Mouse (Mus musculus) embryo, embryonic 11.5 days (tissue): Measurements from ENCODE around the gene Eef1a2.

Experiments used
- DNase-seq: peaks from one replicate; pipeline ENCODE4 v3.0.0-alpha.2; 2012; ENCODE audit warnings: low read depth, low spot score

The Eef1a2 gene

GRCm38 (mm10) chr2:181133837-181134590 lies 22.8 kb downstream of the Eef1a2 start:
- DNase-seq: no peak

GRCm38 (mm10) chr2:181130245-181130644 lies 26.6 kb downstream of the Eef1a2 start:
- DNase-seq: no peak

- DNase-seq: no peak
These were observed 27.9 kb downstream of the Eef1a2 start for GRCm38 (mm10) chr2:181128963-181129362.

- no peak for DNase-seq
These were observed 29.0 kb downstream of the Eef1a2 start for GRCm38 (mm10) chr2:181127786-181128185.

GRCm38 (mm10) chr2:181125726-181126455 lies 30.9 kb downstream of the Eef1a2 start:
- no peak for DNase-seq

DNA sequence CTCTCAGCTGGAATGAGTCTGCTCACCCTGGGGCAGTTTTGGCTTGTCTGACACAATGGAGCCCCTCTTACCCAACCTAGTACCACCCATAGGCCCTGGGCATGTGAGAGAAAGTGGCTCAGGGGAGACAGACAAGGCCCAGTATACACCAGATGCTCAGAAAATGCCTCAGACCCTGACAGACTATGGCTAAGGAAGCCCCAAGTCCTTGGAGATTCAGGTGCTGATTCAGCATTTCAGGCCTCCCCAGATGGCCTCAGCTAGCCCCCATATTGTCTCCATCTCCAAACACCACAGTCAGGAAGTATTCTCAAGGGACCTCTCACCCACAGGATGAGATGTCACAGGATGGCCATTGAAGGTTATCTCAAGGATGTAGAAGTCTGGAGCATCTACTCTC lies 34.2 kb downstream of the Eef1a2 start:
- DNase-seq: no peak

DNA sequence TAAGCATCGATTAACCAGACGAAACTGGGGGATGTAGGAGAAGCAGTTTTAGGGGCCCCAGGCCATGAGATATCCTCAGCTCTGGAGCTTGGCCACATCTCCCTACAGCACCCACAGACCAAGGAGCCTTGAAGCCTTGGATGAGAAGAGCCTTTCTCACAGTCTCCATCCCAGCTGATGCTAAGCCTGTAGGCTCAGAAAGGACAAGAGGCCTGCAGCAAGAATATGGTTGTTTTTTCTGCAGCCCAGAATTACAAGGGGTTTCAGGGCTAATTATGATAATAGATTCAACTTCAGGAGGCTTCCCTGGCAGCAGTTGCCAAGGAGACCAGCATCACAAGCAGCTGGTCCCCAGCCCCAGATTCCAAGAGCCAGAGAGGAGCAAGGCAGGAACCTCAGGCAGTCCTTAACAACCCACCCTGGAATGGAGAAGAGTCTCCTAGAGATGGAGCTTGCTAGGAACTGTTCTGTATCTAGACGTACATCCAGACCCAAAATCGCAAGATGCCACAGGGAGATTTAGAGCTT lies 35.8 kb downstream of the Eef1a2 start:
- no peak for DNase-seq

GRCm38 (mm10) chr2:181119952-181120351 lies 36.9 kb downstream of the Eef1a2 start:
- DNase-seq: no peak

DNA sequence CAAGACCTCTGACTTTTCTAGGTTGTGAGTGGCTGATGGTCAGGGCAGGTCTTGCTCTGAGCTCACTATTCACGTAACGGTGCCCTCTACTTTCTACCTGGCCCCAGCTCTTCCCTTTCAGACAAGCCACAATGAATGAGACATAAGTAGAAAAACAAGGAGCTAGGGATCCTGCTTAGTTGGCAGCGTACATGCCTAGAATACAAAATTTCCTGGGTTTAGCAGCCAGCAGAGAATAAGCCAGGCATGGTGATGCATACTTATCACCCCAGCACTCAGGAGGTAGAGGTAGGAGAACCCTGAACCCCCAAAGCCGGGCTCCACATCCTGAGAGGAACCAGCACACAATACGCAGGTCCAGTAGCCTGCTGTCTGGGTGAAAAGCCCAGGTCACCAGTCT lies 40.4 kb downstream of the Eef1a2 start:
- no peak for DNase-seq

DNA sequence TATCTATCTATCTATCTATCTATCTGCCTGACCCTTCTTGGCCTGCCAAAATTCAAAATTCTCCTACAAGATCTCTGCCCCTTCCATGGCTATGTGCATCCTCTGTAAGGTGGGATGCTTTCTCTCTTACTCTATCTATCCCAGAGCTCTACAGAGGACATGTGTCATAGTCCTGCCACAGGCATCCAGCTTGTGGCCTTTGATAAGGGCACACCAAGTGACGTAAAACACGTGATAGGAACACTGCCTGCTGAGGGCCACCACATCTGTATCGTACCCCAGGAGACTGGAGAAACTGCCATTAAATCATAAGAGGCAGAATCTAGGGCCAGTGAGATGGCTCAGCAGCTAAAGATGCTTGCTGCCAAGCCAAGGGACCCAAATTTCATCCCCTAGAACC lies 41.4 kb downstream of the Eef1a2 start:
- DNase-seq: no peak

DNA sequence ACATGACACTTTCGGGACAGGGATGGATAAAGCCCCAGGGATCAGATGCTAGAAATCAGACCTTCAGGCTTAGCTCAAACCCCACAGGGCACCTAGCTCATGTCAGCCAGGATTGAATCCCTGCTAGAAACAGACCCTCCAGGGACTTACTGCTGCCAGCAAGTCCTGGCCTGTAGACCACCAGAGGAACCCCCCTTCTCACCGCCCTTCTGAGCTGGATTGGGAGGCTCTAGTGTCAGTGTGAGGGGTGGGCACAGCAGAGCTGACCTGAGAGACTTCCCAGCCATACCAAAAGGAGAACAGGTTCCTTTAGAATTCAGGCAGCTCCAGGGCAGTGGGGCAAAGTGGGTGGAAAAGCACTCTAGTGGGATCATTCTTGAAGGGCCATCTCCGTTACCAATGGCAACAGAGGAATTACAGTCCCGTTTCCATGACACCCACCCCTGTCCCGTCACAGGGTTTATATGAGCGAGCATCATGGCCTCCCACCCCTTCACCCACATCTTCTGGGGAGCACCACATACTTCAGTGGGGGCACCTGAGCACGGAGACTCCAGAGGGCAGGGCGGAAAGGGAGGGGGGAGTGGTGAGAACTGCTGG lies 43.0 kb downstream of the Eef1a2 start:
- DNase-seq: no peak

DNA sequence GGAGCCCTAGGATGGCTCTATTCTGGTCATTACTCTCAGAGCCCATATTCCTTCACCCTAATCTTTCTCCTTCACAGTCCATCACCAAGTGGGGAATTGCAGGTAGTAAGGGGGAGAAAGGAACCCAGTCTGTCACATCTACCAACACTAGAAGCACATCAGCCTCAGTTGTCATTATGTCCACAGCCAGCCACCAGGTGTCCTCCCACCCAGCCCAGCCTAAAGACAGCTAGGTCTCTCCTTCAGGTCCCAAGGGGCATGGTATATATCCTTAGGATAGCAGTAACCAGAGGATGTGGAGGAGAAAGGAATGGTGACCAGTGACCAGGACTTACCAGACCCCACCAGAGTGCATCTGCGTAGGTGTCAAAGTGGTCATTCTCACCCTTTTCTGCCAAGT lies 45.1 kb downstream of the Eef1a2 start:
- no peak for DNase-seq

DNA sequence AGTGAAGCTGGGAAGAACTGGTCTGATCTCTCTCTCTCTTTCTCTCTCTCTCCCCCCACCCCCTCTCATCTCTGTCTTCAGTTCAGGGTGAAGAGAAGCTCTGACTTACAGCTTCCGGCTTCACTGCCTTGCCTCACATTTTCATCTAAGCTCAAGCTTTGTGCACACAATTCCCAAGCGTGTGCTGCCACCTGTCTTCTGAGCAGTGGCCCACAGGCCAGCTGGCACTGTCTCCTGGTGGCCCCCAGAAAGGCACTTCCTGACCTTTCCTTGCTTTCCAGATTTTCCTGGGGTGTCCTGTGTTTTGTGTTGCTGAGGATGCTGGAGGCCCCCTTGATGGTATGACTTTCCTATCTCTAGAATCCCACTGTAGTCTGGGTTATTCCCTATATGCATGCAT lies 52.7 kb downstream of the Eef1a2 start:
- no peak for DNase-seq

GRCm38 (mm10) chr2:181102161-181102560 lies 54.7 kb downstream of the Eef1a2 start:
- DNase-seq: no peak

GRCm38 (mm10) chr2:181101626-181102025 lies 55.2 kb downstream of the Eef1a2 start:
- DNase-seq: no peak

GRCm38 (mm10) chr2:181100087-181100486 lies 56.7 kb downstream of the Eef1a2 start:
- DNase-seq: no peak
